Mouse (Mus musculus): ENCODE data around the gene Coq9.
"Not testable (repeated sequence)": the region's sequence is repeated elsewhere in the genome, so short reads cannot be mapped to it uniquely, and the experiment has no call there.

Gene Coq9

DNA sequence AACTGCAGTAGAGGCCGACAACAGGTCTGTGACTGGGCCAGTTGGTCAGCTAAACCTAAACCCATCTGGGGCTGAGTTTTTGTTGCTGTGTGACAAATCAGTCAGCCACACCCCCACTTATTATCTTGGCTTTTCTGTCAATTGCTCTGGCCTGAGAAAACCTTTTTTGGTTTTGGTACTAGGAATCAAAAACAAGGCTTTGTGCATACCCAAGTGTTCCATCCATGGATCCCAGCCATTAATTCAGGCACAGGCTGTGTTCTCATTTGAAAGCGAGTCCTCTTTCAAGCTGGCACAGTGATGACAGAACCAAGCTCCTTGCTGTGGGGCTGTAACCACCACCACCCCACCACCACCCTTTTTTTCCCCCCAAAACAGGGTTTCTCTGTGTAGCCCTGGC, 16.7 kb upstream of the Coq9 start:
- DNase-seq (ENCODE audit: low read depth, low spot score), result no peak

- DNase-seq (ENCODE audit: low read depth, low spot score), result no peak
These were observed 15.2 kb upstream of the Coq9 start for GRCm38 (mm10) chr8:94822637-94823560.

DNA sequence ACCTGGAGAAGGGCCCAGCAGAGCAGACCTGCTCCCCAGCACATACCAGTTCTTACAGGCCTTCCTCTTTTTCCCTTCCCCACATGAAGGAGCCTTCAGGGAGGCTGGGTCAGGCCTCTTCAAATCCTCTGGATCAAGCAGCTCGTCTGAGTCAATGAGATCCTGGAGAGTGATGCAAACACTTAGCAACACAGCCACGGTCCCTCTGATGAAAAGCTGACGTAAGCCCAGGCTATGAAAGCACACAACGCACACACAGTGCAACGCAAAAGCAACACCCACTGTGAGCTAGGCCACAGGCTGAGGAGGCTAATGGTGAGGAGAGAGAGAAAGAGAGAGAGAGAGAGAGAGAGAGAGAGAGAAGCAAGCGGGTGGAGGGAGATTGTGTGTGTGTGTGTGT, 13.0 kb upstream of the Coq9 start:
- no peak for DNase-seq (ENCODE audit: low read depth, low spot score)

- DNase-seq (ENCODE audit: low read depth, low spot score), result no peak
These were observed 11.9 kb upstream of the Coq9 start for GRCm38 (mm10) chr8:94826210-94826609.

DNA sequence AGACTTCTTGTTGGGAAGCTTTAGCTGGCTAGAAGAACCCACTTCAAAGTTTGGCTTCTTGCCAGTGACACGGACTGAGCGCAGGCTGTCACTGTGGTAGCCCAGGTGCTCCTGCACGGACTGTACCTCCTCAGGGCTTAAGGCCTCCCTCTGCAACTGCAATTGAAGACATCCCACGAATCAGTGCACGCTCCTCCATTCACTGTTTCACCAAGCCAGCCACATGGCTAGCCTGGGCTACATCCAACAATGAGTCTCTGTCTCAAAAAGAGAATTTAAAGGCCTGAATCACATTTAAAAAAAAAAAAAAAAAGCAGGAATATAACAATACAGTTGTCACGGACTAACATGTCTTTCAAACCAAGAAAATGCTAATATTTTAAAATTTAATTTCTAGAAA, 9.8 kb upstream of the Coq9 start:
- no peak for DNase-seq (ENCODE audit: low read depth, low spot score)

DNA sequence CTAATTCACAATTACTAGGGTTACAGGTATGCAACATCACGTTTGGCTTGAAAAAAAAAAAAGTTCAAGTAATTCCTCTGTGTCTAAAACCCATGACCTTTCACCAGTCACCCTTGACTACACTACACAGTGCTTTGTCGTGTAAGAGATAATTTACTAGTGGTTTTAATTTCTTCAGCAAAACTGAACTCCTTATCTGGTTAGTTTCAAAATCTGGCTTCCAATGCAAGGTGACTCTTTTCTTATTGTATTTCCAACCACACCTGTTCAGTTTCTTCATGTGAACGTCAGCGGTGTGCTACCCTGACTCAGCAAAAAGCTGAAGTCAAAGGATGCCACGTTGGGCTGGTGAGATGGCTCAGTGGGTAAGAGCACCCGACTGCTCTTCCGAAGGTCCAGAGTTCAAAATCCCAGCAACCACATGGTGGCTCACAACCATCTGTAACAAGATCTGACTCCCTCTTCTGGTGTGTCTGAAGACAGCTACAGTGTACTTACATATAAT, 4.2 kb upstream of the Coq9 start:
- not testable (repeated sequence) for DNase-seq (ENCODE audit: low read depth, low spot score)

GRCm38 (mm10) chr8:94835751-94836150, 2.4 kb upstream of the Coq9 start:
- DNase-seq (ENCODE audit: low read depth, low spot score), result not testable (repeated sequence)

GRCm38 (mm10) chr8:94836456-94837240, 1.5 kb upstream of the Coq9 start:
- no peak for DNase-seq (ENCODE audit: low read depth, low spot score)

GRCm38 (mm10) chr8:94838600-94838999, 479 bp downstream of the Coq9 start:
- no peak for DNase-seq (ENCODE audit: low read depth, low spot score)

DNA sequence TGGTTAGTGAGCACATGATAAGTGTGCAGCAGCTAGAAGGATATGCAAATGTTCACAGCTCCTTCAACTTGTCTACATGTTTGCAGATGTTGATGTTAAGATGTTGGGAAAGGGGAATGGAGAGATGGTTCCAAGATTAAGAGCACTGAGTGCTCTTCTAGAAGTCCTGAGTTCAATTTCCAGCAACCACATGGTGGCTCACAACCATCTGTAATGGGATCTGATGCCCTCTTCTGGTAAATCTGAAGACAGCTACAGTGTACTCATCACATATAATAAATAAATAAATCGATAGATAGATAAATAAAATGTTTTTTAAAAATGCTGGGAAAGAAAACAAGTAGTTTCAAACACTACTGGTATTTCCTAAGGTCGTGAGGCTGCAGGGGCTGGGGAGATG, 3.1 kb downstream of the Coq9 start:
- no peak for DNase-seq (ENCODE audit: low read depth, low spot score)

- DNase-seq (ENCODE audit: low read depth, low spot score), result no peak
These were observed 11.9 kb downstream of the Coq9 start for GRCm38 (mm10) chr8:94850049-94850448.

DNA sequence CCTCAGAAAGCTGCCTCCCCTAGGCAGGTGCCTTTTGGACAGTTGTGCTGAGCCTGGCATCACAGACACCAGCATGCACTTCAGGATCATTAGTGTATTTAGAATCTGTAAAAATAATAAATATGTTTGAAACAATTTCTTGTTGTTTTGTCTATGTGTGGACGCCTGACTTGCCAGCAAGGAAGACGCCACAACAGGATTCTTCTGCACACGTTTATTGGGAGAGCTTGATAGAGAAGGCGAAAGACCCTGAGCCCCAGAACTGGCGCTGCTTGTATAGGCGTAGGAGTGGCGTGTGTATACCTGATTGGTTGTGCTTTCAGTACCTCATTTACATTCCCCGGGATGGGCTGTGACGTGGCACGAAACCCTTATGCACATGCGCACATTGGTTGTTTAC, 16.6 kb downstream of the Coq9 start:
- not testable (repeated sequence) for DNase-seq (ENCODE audit: low read depth, low spot score)

- DNase-seq (ENCODE audit: low read depth, low spot score), result no peak
These were observed 18.9 kb downstream of the Coq9 start for GRCm38 (mm10) chr8:94857011-94857345.

GRCm38 (mm10) chr8:94857346-94858173, 19.4 kb downstream of the Coq9 start, which contains the start of gene Polr2c:
Gene Polr2c, plus strand, starts transcription at chr8:94857450.
- DNase-seq (ENCODE audit: low read depth, low spot score), result peak; percentile 78

DNA sequence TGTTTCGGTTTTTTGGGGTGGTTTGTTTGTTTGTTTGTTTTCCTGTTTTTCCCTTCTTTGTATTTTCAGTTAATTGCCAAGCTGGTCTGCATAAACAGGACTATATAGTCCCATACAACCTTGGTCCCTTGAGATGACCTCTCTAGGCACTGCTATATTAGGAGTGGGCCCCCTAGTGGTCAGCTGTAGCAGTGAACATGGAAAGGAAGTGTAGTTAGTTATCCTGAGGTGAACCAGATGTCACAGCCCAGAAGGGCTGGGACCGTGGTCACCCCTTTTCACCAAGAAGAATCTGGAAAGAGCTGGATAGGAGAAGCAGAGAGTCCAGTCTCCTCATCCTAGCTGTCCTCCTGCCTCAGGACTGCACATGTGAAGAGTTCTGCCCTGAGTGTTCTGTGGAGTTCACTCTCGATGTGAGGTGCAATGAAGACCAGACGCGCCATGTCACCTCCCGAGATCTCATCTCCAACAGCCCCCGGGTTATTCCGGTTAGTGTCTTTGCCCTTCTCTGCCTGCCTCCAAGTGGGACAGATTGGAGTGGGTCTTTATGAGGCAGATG, 23.3 kb downstream of the Coq9 start:
- DNase-seq (ENCODE audit: low read depth, low spot score), result no peak

GRCm38 (mm10) chr8:94862487-94863220, 24.5 kb downstream of the Coq9 start:
- no peak for DNase-seq (ENCODE audit: low read depth, low spot score)

GRCm38 (mm10) chr8:94863897-94864673, 26.0 kb downstream of the Coq9 start:
- no peak for DNase-seq (ENCODE audit: low read depth, low spot score)

GRCm38 (mm10) chr8:94865292-94865691, 27.2 kb downstream of the Coq9 start:
- no peak for DNase-seq (ENCODE audit: low read depth, low spot score)

- no peak for DNase-seq (ENCODE audit: low read depth, low spot score)
These were observed 28.8 kb downstream of the Coq9 start for GRCm38 (mm10) chr8:94866921-94867320.

- no peak for DNase-seq (ENCODE audit: low read depth, low spot score)
These were observed 31.0 kb downstream of the Coq9 start for GRCm38 (mm10) chr8:94869146-94869545.

All from embryo, embryonic 11.5 days (tissue).